Mouse (Mus musculus): ENCODE measurements around the gene Thada. TPM values are rescaled to one million over a fixed set of nuclear protein-coding genes. Genes with fewer than 3 reads are reported as not detected.

Thada gene
- polyA plus RNA-seq (2021; fragmentation: Nextera tagmentation) = 1.9 and 2.9 TPM in 2 replicates
- long read RNA-seq, experiment 1, full-length matches to known transcripts = 1 of 8 reads
- long read RNA-seq, experiment 1, partial matches to known transcripts = 3 of 8 reads
- long read RNA-seq, experiment 1, other reads (novel, unspliced or antisense) = 4 of 8 reads
- long read RNA-seq, experiment 2, full-length matches to known transcripts = 2 of 9 reads
- long read RNA-seq, experiment 2, partial matches to known transcripts = 5 of 9 reads
- long read RNA-seq, experiment 2, other reads (novel, unspliced or antisense) = 2 of 9 reads

GRCm38 (mm10) chr17:84465753-84466608 lies at the start of gene Thada:
Thada (minus strand) TSS chr17:84466205.

DNA sequence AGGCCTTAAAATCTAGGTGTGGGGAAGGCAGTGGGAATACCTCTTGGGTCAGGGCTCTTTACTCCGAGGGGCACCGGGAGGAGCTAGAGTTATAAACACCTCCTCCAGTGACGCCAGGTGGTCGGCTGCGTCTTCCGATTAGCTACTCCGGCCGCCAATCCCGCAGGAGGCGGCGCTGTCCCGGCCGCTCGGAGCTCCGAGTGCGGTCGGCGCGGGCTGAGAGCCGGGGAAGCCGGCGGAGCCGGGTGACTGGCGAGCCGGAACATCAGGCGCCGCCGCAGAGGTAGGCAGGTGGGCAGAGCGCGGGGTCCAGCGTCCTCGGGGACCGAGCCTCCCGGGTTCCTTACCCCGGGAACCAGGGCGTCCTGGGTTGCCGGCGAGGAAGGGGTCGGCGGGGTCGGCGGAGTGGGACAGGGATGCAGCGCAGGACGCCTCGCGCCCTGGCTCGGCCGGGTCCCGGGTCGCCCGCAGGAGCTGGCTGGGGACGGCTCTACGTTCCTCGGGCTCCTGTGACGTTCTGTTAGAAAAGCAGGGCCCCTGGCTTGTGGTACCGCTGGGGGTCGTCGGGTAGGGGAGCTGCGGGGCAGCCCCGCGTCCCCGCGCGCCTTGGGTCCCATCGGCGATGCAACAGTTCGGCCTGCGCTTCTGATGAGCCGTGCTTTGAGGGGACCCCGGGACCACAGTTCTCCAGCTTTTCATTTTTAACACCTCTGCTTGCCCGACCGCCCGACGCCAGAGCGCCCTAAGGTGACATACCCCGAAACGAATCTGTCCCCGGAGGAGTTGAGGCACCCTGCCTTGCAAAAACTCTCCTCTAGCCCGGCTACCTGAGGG lies 45.9 kb upstream of the Thada start, which contains the start of gene Plekhh2:
Gene Plekhh2, plus strand, starts transcription at position 214 of the 834 bp plus-strand sequence.

DNA sequence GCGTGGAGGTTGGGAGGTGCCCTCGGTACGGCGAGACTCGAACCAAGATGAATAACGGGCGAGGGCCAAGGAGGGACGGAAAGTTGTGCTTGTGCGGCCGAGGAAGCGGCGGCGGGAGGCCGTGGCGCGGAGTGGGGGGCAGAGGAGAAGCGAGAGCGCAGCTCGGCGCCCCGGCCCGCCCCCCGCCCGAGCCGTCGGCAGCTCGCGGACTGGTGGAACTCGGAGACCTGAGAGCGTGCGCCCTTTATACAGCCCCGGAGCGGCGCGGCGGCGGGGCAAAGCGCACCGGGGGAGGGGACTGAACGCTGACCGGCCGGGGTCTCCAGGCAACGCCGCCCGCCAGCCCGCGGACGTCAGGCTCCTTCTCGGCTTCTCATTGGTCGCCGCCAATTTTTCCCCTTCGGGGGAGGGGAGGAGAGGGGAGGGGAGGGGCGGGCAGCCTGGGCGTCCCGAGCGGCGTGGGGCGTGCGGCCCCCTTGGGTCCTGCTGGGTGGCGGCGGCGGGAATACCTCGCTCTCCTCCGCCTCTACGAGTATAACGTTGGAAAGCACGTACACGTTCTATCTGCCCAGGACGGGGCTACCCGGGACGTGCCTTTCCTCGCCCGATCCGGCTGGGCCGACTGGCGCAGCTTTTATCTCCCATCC lies 278.2 kb downstream of the Thada start, which contains the start of gene Zfp36l2:
Gene Zfp36l2, minus strand, starts transcription at position 221 of the 647 bp plus-strand sequence.

Other genes starting within 250 kb of the Thada start
- gene Plekhh2, start 45.7 kb upstream of the Thada start, polyA plus RNA-seq (2021; fragmentation: Nextera tagmentation) = 1.2 and 1.5 TPM in 2 replicates
- 34.1 and 38.5 TPM in 2 replicates for gene Dync2li1, start 160.3 kb upstream of the Thada start, polyA plus RNA-seq (2021; fragmentation: Nextera tagmentation)
- gene Abcg8, start 210.1 kb upstream of the Thada start, polyA plus RNA-seq (2021; fragmentation: Nextera tagmentation) = not detected in 2 replicates
- 0.05 TPM in 1 of 2 replicates, not detected in the other for gene Abcg5, start 216.8 kb upstream of the Thada start, polyA plus RNA-seq (2021; fragmentation: Nextera tagmentation)

Measured in layer of hippocampus, adult 6 months (tissue).